Mouse (Mus musculus) urinary bladder, postnatal 25 days (tissue): ENCODE results near the gene Emilin3.

Experiments
- DNase-seq: peaks from one replicate; pipeline ENCODE4 v3.0.0; 2022; ENCODE audit warnings: low spot score

Gene Emilin3

DNA sequence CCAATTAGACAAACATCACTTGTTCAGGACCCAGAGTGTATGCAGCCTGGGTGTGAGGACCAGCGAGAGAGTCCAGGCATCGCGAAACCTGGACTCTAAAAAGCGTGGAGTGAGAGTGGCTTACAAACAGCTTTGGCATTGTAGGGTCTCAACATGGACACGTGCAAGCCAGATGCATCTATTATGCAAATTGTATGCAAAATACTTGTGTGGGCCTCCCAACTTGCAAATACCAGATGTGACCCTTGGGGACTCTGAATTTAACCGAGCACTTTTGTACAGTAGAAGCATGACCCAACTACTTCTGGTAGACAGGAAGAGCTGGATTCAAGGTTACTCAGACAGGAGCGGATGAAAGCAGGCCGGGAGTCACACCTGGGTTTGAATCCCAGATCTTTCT lies 4.6 kb upstream of the Emilin3 start:
- DNase-seq = no peak

- no peak for DNase-seq
Observed at GRCm38 (mm10) chr2:160915821-160916610, 3.9 kb upstream of the Emilin3 start.

DNA sequence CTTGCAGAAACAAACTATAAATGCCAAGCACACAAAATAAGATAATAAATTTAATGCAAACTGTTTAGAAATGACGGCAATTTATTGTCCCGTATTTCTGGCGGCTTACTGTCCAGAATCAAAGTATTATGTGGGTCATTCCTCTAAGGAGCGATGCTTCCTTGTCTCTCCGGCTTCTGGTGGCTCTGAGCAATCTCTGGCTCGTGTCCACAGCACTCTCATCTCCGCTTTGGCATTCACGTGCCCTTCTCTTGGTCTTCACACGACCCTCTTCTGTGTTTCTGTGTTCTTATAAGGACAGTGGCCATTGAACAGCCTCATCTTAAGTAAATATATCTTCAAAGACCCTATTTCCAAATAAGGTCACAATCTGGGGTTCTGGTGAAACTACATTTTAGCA lies 2.5 kb upstream of the Emilin3 start:
- DNase-seq = no peak

DNA sequence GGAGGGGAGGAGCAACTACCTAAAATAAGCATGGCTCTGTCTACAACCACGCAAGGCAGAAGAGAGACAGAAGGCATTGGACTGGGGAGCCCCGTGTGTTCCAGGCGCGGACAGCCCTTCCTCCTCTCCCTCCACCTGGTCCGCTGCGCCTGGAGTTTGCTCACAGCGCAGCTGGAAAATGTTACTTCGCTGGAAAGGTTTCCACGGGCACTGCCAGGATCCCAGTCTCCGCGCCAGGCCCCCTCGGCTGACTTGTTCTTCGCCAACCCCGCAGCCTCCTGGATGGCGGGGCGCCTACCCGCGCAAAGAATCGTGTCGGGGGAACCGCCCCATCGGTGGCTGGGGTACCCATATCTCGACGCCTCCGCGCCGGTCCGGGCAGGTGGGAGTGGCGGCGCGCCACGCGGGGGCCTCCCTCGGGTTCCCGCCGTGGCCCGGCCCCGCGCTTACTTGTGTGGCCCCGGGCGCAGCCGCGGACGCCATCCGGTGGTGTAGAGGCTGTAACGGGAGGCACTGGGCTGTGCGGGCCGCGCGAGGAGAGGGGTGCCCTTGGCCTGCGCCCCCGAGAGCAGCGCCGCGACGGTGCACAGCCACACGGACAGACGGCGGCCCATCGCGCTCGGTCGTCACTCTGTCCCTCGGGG lies 448 bp downstream of the Emilin3 start:
- DNase-seq = no peak

DNA sequence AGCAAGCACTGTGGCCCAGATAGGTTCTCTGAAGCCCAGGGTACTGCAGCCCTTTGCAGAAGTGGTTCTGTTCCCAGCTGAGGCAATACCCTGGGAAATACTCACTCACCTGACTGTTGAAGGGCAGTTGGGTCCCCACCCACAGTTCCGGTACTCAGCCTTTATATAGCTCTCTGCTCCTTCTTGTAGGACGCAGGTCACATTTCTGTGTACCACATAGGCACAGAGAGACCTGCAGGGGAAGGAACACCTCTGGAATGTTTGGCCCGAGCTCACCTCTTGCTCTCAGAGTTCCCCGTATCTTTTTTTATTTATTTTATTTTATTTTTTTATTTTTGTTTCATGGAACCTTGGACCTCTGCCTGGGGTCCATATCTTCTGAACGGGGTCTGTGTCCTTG lies 1.5 kb downstream of the Emilin3 start:
- DNase-seq = no peak

- DNase-seq = no peak
Observed at GRCm38 (mm10) chr2:160908607-160909006, 3.5 kb downstream of the Emilin3 start.

DNA sequence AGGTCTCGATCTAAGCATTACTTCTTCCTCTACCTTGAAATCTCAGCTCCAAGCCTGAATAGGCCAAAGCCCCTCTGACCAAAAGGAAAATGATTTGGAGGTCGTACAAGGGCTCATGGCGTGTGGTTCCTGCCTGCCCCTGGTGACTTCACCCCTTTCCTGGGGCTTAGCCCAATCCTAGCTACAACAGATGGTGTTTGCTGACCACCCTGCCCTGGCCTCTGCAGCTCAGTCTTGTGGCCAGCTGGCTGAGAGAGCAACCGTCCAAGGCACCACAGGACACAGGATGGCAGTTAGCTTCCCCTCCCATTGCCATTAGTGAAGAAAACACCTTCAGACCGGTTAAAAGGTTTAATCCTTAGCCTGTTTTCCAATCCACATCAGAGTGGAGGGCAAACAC lies 6.0 kb downstream of the Emilin3 start:
- DNase-seq = no peak

DNA sequence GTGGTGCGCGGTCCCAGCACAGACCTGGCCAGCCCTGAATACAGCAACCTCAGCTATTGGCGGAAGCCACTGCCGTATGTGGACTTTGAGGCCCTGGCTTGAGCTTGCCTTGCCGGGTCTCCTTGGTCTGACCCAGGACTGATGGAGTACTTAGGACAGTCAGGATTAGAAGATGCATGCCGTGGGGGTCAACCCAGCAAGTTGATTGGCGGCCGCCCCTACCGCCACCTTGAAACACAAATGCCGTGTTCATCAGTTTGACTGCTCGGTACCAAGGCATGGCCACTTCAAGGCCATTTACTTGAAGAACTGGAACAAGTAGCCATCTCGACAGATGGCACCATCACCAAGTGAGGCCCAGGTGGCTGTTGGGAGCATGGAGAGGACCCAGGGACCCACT lies 6.8 kb downstream of the Emilin3 start:
- no peak for DNase-seq

- no peak for DNase-seq
Observed at GRCm38 (mm10) chr2:160901656-160902412, 10.3 kb downstream of the Emilin3 start.

DNA sequence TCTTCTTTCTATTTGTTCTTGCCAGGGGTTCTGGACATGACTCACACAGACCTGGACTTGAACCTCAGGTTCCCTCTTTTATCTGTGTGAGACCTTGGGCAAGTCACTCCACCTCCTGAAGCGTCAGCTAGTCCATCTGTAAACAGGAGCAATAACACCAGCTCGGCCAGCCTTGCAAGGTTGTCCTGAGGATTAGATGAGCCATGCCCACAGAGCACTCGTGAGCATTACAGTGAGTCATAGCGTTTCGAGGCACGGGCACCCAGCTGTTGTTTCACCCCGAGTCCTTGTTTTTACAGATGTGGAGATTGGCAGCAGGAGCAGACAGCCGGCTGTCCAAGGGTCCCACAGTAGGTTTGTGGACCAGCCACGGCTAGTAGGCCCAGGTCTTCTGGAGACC lies 20.4 kb downstream of the Emilin3 start:
- DNase-seq = no peak

DNA sequence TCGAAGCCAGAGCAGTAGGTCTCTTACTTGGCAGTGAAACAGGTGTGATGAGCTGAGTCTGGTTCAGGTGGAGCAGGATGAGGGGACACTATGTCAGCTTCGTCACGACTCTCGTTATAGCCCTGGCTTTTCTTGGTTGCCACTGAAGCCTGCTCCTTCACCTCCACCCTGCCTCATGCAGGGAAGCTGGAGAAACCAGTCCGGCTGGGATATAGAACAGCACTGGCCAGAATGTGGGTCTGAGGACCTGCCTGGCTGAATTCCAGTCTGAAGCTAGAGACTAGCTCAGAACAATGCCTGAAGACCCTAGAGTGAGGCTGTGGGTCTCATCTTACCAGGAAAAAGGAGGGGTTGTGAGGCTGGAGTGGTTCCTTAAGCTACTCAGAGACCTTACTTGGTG lies 21.1 kb downstream of the Emilin3 start:
- DNase-seq = peak; percentile 29

DNA sequence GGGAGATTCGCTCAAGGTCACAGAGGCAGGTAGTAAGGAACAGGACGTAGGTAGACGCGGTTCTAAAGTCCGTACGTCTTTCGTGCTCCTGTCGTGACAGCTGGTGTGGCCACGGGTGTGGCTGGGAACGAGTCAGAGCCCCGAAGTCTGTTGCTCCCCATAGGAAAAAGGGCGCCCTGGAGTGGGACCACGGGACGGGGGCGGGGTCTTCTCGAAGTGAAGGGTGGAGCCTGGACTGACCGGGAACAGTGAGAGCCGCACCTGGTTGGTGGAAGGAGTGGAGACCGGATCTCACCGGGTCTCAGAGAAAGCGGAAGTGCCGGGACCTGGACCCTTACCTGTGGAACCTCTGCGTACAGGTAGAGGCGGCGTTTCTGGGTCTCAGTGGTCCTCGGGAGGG lies 24.3 kb downstream of the Emilin3 start:
- DNase-seq = peak; percentile 62

DNA sequence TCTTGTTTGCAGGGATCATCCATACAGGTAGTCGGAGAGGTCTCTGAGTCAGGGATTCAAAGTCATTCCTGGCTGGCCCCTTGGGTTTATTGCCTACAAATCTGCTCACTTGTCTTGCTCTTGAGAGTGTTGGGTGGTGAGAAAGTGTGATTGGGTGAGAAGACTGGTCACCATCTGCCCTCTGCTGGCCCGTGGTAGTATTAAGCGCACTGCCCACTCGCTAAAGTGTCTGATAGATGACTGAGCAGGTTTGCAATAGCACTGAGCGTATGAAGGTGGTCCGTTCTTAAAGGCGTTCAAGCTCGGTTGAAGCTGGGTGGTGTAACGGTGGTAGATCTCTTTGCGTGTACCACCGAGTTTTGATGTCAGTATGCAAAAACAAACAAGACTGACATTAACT lies 24.8 kb downstream of the Emilin3 start:
- peak; percentile 71 for DNase-seq

- DNase-seq = no peak
Observed at GRCm38 (mm10) chr2:160886221-160886620, 25.9 kb downstream of the Emilin3 start.

GRCm38 (mm10) chr2:160884830-160885229 lies 27.3 kb downstream of the Emilin3 start:
- DNase-seq = peak; percentile 38

DNA sequence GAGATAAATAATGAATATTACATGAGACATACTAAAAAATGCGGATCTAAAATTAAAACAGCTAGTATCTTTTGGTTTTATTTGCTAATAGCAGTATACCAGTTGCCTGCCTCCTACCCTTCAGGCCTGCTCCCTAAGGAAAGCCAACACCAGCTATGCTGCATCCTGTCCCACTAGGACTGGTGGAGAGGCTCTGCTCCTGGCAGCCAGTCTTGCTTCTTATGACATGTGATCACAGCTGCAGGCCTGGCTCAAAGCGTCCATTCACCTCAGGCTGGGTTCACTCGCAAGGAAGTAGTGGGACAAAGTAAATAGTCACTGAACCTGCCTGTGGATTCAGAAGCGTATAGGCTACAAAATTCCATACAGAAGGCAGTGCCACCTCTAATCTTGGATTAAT lies 28.2 kb downstream of the Emilin3 start:
- no peak for DNase-seq

GRCm38 (mm10) chr2:160882436-160882835 lies 29.7 kb downstream of the Emilin3 start:
- DNase-seq = no peak

DNA sequence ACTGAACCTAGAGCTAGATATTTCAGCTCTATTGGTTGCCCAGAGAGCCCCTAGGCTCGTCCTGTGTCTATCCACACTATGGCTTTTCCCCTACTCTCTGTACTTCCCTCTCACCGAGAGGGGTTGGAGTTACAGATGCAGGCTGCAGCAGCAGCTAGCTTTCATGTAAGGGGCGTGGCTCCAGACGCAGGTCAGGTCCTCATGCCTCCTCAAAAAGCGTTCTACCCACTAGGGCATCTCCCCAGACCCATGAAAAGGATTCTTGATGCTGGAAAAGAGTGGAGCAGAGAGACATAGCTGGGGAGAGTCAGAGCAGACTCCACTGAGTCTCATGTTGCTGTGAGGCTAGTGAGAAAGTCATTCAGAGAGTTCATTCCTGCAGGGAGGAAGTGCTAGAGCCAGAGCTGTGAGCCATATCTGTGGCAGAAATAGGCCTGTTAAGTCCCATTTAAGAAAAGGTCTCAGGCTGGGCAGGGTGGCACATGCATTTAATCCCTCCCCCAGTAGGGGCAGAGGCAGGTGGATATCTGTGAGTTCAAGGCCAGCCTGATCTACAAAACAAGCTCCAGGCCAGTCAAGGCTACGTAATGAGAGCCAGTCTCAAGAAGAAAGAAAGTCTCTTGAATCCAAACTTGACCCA lies 30.5 kb downstream of the Emilin3 start:
- no peak for DNase-seq

DNA sequence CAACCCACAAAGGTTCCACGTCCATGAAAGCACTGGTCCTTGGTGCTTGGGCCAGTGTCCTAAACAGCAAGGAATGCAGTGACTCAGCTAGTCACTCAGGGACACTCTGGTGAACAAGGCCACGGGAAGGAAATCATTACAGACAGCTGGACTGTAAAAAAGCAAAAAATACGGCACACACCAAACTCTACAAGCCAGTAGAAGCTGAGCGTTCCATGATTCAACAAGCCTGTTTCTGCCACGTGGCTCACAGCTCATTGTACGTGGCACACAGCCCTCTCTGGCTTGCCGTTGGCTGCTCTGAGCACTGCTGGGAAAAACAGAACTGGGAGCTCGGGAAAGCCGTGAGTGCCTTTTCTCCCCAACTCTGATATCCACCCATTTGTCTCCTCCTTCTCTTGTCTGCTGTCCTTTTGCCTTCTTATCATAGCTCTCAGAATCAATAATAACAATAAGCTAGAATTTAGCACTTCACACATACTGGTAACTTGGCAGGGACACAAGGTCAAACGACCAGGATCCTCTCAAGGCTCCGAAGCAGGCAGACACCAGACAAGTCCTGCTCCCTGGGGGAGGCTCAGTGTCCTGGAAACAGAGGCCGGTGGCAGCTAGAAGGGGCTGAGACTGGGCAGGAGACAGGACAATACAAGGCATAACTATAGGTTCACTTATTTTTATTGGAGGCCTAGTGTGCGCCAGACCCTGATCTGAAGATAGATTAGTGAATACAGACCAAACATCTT lies 31.5 kb downstream of the Emilin3 start, which contains the start of gene Lpin3:
Gene Lpin3 (plus strand): TSS at position 218 of the 743 bp plus-strand sequence.
- DNase-seq = peak; percentile 25

GRCm38 (mm10) chr2:160876115-160876514 lies 36.0 kb downstream of the Emilin3 start:
- DNase-seq = no peak

GRCm38 (mm10) chr2:160874231-160874877 lies 37.8 kb downstream of the Emilin3 start:
- DNase-seq = no peak
